7 mouse cellular contexts compared by ENCODE assay signal in genomic region chr3:132085823-132086350, GRCm38 (mm10). TPM values are rescaled to one million over a fixed set of nuclear protein-coding genes. Genes with fewer than 3 reads are reported as not detected.
DNase-seq lines count a peak whose midpoint lies in the region; ATAC-seq lines count a peak whose summit lies in the region.

No protein-coding gene starts in this region.

- peak overlapping the region; percentile 69 for H3K4me2 ChIP-seq in lung, embryonic 16.5 days (ENCODE audit: low read depth, low read length)
- H3K4me2 ChIP-seq in embryonic facial prominence, embryonic 14.5 days (ENCODE audit: low read depth, low read length): peak overlapping the region; percentile 93
- H3K4me2 ChIP-seq in hindbrain, embryonic 13.5 days: peak overlapping the region; percentile 97

- no peaks in the 10 kb centered on the region for H3K36me3 ChIP-seq in lung, embryonic 16.5 days (ENCODE audit: control insufficient read depth, insufficient read depth, low read length)
- H3K36me3 ChIP-seq in embryonic facial prominence, embryonic 14.5 days (ENCODE audit: control insufficient read depth, insufficient read depth, low read length): no peaks in the 10 kb centered on the region
- H3K36me3 ChIP-seq in hindbrain, embryonic 13.5 days: no peaks in the 10 kb centered on the region

- peaks cover 26% of the 10 kb centered on the region for H3K4me1 ChIP-seq in lung, embryonic 16.5 days (replicated peaks; ENCODE audit: control insufficient read depth, insufficient read depth, low read length)
- no peaks in the 10 kb centered on the region for H3K4me1 ChIP-seq in embryonic facial prominence, embryonic 14.5 days (ENCODE audit: control insufficient read depth, insufficient read depth, low read length)
- peaks cover 41% of the 10 kb centered on the region for H3K4me1 ChIP-seq in hindbrain, embryonic 13.5 days (replicated peaks)

- no peak for DNase-seq in lung, postnatal 14 days
- peak; percentile 36 for DNase-seq in embryonic facial prominence, embryonic 14.5 days (ENCODE audit: low spot score)
- peak; percentile 41 for DNase-seq in mesoderm, embryonic 11.5 days (ENCODE audit: low read depth, low spot score)
- DNase-seq in ovary, postnatal 10 days (ENCODE audit: low spot score): no peak

- H3K9me3 ChIP-seq in lung, embryonic 16.5 days (ENCODE audit: control insufficient read depth, low read length): no peaks in the 10 kb centered on the region
- no peaks in the 10 kb centered on the region for H3K9me3 ChIP-seq in embryonic facial prominence, embryonic 14.5 days (ENCODE audit: control insufficient read depth, low read length)
- no peaks in the 10 kb centered on the region for H3K9me3 ChIP-seq in hindbrain, embryonic 13.5 days

- under 1% methylated on average over 23 of the region's 23 CpGs for WGBS in lung, embryonic 16.5 days
- 0% methylated on average over 22 of the region's 23 CpGs for WGBS in embryonic facial prominence, embryonic 14.5 days
- under 1% methylated on average over 23 of the region's 23 CpGs for WGBS in hindbrain, embryonic 13.5 days

- no peak overlapping the region for H3K27ac ChIP-seq in lung, embryonic 16.5 days (ENCODE audit: low read length)
- H3K27ac ChIP-seq in embryonic facial prominence, embryonic 14.5 days (replicated peaks; ENCODE audit: low read depth, low read length): peak overlapping the region; percentile 65
- H3K27ac ChIP-seq in hindbrain, embryonic 13.5 days: no peak overlapping the region

- peak overlapping the region; percentile 50 for H3K4me3 ChIP-seq in lung, embryonic 16.5 days (ENCODE audit: low read length)
- peak overlapping the region; percentile 49 for H3K4me3 ChIP-seq in embryonic facial prominence, embryonic 14.5 days (ENCODE audit: low read depth, low read length)
- H3K4me3 ChIP-seq in hindbrain, embryonic 13.5 days: peak overlapping the region; percentile 50

- no peak for ATAC-seq in lung, embryonic 16.5 days (ENCODE audit: low read depth)
- no peak; the same call in 1 of the 2 replicates for ATAC-seq in embryonic facial prominence, embryonic 14.5 days (ENCODE audit: low read depth)
- ATAC-seq in hindbrain, embryonic 13.5 days (ENCODE audit: low FRiP score): 0 out of 2 replicates have a peak, but pooled peaks have one; percentile 16
- no peak for ATAC-seq in monocyte, adult 5-6 weeks (replicated peaks; ENCODE audit: insufficient number of reproducible peaks, low FRiP score, low TSS enrichment, poor library complexity, severe bottlenecking)

- peaks cover 32% of the 10 kb centered on the region for H3K27me3 ChIP-seq in lung, embryonic 16.5 days (ENCODE audit: control insufficient read depth, insufficient read depth, low read depth, low read length)
- H3K27me3 ChIP-seq in embryonic facial prominence, embryonic 14.5 days (replicated peaks; ENCODE audit: control insufficient read depth, insufficient read depth, low read length): peaks cover 12% of the 10 kb centered on the region
- peaks cover 38% of the 10 kb centered on the region for H3K27me3 ChIP-seq in hindbrain, embryonic 13.5 days

- 0 out of 2 replicates have a peak overlapping the region, but pooled peaks have one; percentile 34 for H3K9ac ChIP-seq in lung, embryonic 16.5 days (ENCODE audit: low read length)
- peak overlapping the region; percentile 66 for H3K9ac ChIP-seq in embryonic facial prominence, embryonic 14.5 days (ENCODE audit: low read depth, low read length)
- H3K9ac ChIP-seq in hindbrain, embryonic 13.5 days: peak overlapping the region; percentile 66

RNA-seq across cellular contexts. Expression of gene Dkk2, which starts 0.8 kb away (rescaled TPM):
- polyA plus RNA-seq in lung, embryonic 16.5 days (2015; fragmentation: Nextera tagmentation; extraction: Ambion mirVana): 3.0 and 3.1 TPM in 2 replicates
- 25.0 and 33.6 TPM in 2 replicates for polyA plus RNA-seq in embryonic facial prominence, embryonic 14.5 days (2014; fragmentation: Nextera tagmentation; extraction: Ambion mirVana)
- 2.4 and 5.7 TPM in 2 replicates for polyA plus RNA-seq in hindbrain, embryonic 13.5 days (2015; fragmentation: Nextera tagmentation; extraction: Ambion mirVana)
- total RNA-seq in monocyte, adult 5-6 weeks (2017): not detected in 3 replicates

Comparison
In these comparisons a context has a peak if more than half of its experiments do, and no peak if none do; other contexts are left out.
1. DNase-seq: peak in embryonic facial prominence, embryonic 14.5 days (single experiment) and mesoderm, embryonic 11.5 days (single experiment); none in lung, postnatal 14 days (single experiment) and ovary, postnatal 10 days (single experiment).
2. Peak in every context shown above with its lines, with median percentiles within 50 percentile points of each other: H3K4me2 ChIP-seq, H3K4me3 ChIP-seq and H3K9ac ChIP-seq.